Mouse (Mus musculus): Measurements from ENCODE around the gene Spred1. TPM values are rescaled to one million over a fixed set of nuclear protein-coding genes. Genes with fewer than 3 reads are reported as not detected.

Gene Spred1
- total and polyA plus RNA-seq, 2 experiments from 2014 or later, result 11.3 to 66.9 TPM

- DNase-seq (no peak), ATAC-seq (no peak)
- no peak for TF ChIP-seq CTCF (IDR thresholded peaks at IDR 0.05; ENCODE audit: low read depth)
- no peaks in the 10 kb centered on the region for H3K36me3 ChIP-seq (ENCODE audit: insufficient read depth)
- 80% methylated on average over 1 of the region's 1 CpGs for WGBS
- H3K4me3 ChIP-seq (ENCODE audit: low read depth, low read length), result no peak overlapping the region
- no peak overlapping the region for H3K27ac ChIP-seq (ENCODE audit: low read depth, low read length)
- no peaks in the 10 kb centered on the region for H3K27me3 ChIP-seq (ENCODE audit: insufficient read depth, low read length)
- H3K9me3 ChIP-seq (ENCODE audit: low read length), result no peaks in the 10 kb centered on the region
- 0 out of 2 replicates have a peak, but pooled peaks cover 3% of the 10 kb centered on the region for H3K4me1 ChIP-seq (ENCODE audit: insufficient read depth)
- no peak overlapping the region for H3K9ac ChIP-seq
- no peak overlapping the region for H3K4me2 ChIP-seq (ENCODE audit: low read depth)
Observed at GRCm38 (mm10) chr2:117139977-117140376, 18.8 kb downstream of the Spred1 start.

GRCm38 (mm10) chr2:117143106-117143505 lies 21.9 kb downstream of the Spred1 start:
- H3K27ac ChIP-seq (ENCODE audit: low read depth, low read length), result no peak overlapping the region
- 94% methylated on average over 4 of the region's 4 CpGs for WGBS
- H3K4me2 ChIP-seq (ENCODE audit: low read depth), result no peak overlapping the region
- no peaks in the 10 kb centered on the region for H3K27me3 ChIP-seq (ENCODE audit: insufficient read depth, low read length)
- no peak overlapping the region for H3K4me3 ChIP-seq (ENCODE audit: low read depth, low read length)
- H3K36me3 ChIP-seq (ENCODE audit: insufficient read depth), result no peaks in the 10 kb centered on the region
- DNase-seq (no peak), ATAC-seq (no peak)
- H3K9me3 ChIP-seq (ENCODE audit: low read length), result no peaks in the 10 kb centered on the region
- TF ChIP-seq CTCF (IDR thresholded peaks at IDR 0.05; ENCODE audit: low read depth), result no peak
- H3K4me1 ChIP-seq (ENCODE audit: insufficient read depth), result 0 out of 2 replicates have a peak, but pooled peaks cover 3% of the 10 kb centered on the region
- H3K9ac ChIP-seq, result no peak overlapping the region

- no peak overlapping the region for H3K27ac ChIP-seq (ENCODE audit: low read depth, low read length)
- ATAC-seq (no peak), DNase-seq (no peak)
- TF ChIP-seq CTCF (IDR thresholded peaks at IDR 0.05; ENCODE audit: low read depth), result no peak
- no peaks in the 10 kb centered on the region for H3K27me3 ChIP-seq (ENCODE audit: insufficient read depth, low read length)
- no peak overlapping the region for H3K4me2 ChIP-seq (ENCODE audit: low read depth)
- H3K36me3 ChIP-seq (ENCODE audit: insufficient read depth), result no peaks in the 10 kb centered on the region
- no peak overlapping the region for H3K4me3 ChIP-seq (ENCODE audit: low read depth, low read length)
- no peaks in the 10 kb centered on the region for H3K9me3 ChIP-seq (ENCODE audit: low read length)
- WGBS, result 90% methylated on average over 2 of the region's 2 CpGs
- no peak overlapping the region for H3K9ac ChIP-seq
- no peaks in the 10 kb centered on the region for H3K4me1 ChIP-seq (ENCODE audit: insufficient read depth)
Observed at GRCm38 (mm10) chr2:117146026-117146425, 24.9 kb downstream of the Spred1 start.

DNA sequence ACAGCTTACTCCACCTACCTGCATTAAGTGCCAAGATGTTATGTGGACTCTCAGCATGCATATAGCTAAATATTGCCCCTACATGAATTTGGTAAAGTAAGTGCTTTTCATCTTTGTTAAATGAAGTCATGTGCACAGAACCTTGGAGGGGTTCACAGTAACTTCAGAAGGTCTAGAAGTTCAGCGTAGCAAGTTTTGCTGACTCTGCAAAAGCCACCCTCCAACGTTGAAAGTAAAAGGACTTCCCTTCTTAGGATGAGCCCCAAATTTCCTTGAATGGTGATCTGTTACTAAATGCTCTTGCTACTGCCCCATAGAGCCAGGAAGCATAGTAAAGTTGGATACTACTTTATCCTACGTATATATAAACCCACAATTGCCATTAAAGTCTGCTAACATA lies 25.4 kb downstream of the Spred1 start:
- H3K36me3 ChIP-seq (ENCODE audit: insufficient read depth), result no peaks in the 10 kb centered on the region
- no peak overlapping the region for H3K4me3 ChIP-seq (ENCODE audit: low read depth, low read length)
- no peaks in the 10 kb centered on the region for H3K9me3 ChIP-seq (ENCODE audit: low read length)
- no peak overlapping the region for H3K9ac ChIP-seq
- no peak for ATAC-seq
- WGBS, result 85% methylated on average over 3 of the region's 3 CpGs
- no peak for TF ChIP-seq CTCF (IDR thresholded peaks at IDR 0.05; ENCODE audit: low read depth)
- H3K27me3 ChIP-seq (ENCODE audit: insufficient read depth, low read length), result no peaks in the 10 kb centered on the region
- H3K4me1 ChIP-seq (ENCODE audit: insufficient read depth), result no peaks in the 10 kb centered on the region
- no peak for DNase-seq
- no peak overlapping the region for H3K27ac ChIP-seq (ENCODE audit: low read depth, low read length)
- H3K4me2 ChIP-seq (ENCODE audit: low read depth), result no peak overlapping the region

- ATAC-seq (no peak), DNase-seq (no peak)
- Histone ChIP-seq H3K4me1 (ENCODE audit: insufficient read depth) (no peaks in the 10 kb centered on the region), H3K9ac (no peak overlapping the region), H3K27me3 (ENCODE audit: insufficient read depth, low read length) (no peaks in the 10 kb centered on the region), H3K4me3 (ENCODE audit: low read depth, low read length) (no peak overlapping the region), H3K36me3 (ENCODE audit: insufficient read depth) (peaks cover 3% of the 10 kb centered on the region; the same call in 1 of the 2 replicates), H3K9me3 (ENCODE audit: low read length) (no peaks in the 10 kb centered on the region), H3K4me2 (ENCODE audit: low read depth) (no peak overlapping the region), H3K27ac (ENCODE audit: low read depth, low read length) (no peak overlapping the region)
- no peak for TF ChIP-seq CTCF (IDR thresholded peaks at IDR 0.05; ENCODE audit: low read depth)
Observed at GRCm38 (mm10) chr2:117152161-117152560, 31.0 kb downstream of the Spred1 start.

DNA sequence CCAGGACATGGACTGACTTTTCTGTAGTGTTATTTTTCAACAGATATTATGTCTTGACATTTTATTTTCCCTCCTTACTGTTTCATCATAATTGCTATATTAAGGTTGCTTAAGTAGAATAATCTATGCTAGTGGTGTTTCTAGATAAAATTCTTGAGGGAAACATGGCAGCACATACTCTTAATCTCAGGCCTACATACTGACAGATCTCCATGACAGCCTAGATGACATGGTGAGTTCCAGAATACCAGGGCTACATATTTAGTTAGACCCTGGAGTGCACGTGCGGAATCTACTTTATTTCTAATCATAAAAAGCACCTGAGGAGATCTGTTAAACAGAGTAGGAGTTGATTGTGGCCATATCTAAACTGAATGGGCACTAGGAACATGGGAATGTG lies 47.2 kb downstream of the Spred1 start:
- Histone ChIP-seq H3K9me3 (ENCODE audit: low read length) (no peaks in the 10 kb centered on the region), H3K36me3 (ENCODE audit: insufficient read depth) (0 out of 2 replicates have a peak, but pooled peaks cover 7% of the 10 kb centered on the region), H3K27ac (ENCODE audit: low read depth, low read length) (no peak overlapping the region), H3K27me3 (ENCODE audit: insufficient read depth, low read length) (no peaks in the 10 kb centered on the region), H3K4me2 (ENCODE audit: low read depth) (no peak overlapping the region), H3K9ac (no peak overlapping the region), H3K4me1 (ENCODE audit: insufficient read depth) (no peaks in the 10 kb centered on the region), H3K4me3 (ENCODE audit: low read depth, low read length) (no peak overlapping the region)
- TF ChIP-seq CTCF (IDR thresholded peaks at IDR 0.05; ENCODE audit: low read depth), result no peak
- ATAC-seq (no peak), DNase-seq (no peak)
- WGBS, result 89% methylated on average over 2 of the region's 2 CpGs

GRCm38 (mm10) chr2:117169037-117169436 lies 47.9 kb downstream of the Spred1 start:
- WGBS, result 69% methylated on average over 3 of the region's 3 CpGs
- Histone ChIP-seq H3K9ac (no peak overlapping the region), H3K4me3 (ENCODE audit: low read depth, low read length) (no peak overlapping the region), H3K27ac (ENCODE audit: low read depth, low read length) (no peak overlapping the region), H3K4me1 (ENCODE audit: insufficient read depth) (no peaks in the 10 kb centered on the region), H3K36me3 (ENCODE audit: insufficient read depth) (0 out of 2 replicates have a peak, but pooled peaks cover 7% of the 10 kb centered on the region), H3K27me3 (ENCODE audit: insufficient read depth, low read length) (no peaks in the 10 kb centered on the region), H3K9me3 (ENCODE audit: low read length) (no peaks in the 10 kb centered on the region), H3K4me2 (ENCODE audit: low read depth) (no peak overlapping the region)
- DNase-seq (no peak), ATAC-seq (no peak)
- no peak for TF ChIP-seq CTCF (IDR thresholded peaks at IDR 0.05; ENCODE audit: low read depth)
